Mouse (Mus musculus) ES-Bruce4 (cell line): ENCODE measurements around the gene Hs3st5.

Source experiments
- CTCF ChIP-seq: IDR thresholded peaks from one replicate; pipeline ENCODE4 v1.8.1; 2011; ENCODE audit warnings: low read depth, low read length
- EP300 ChIP-seq: IDR thresholded peaks from 2 replicates; pipeline ENCODE4 v1.6.1; 2011; ENCODE audit warnings: low read depth, low read length; ENCODE audit not compliant: insufficient read depth
- POLR2A ChIP-seq: IDR thresholded peaks from one replicate; pipeline ENCODE4 v1.8.1; 2011; ENCODE audit warnings: low read length; ENCODE audit not compliant: insufficient read depth

DNA sequence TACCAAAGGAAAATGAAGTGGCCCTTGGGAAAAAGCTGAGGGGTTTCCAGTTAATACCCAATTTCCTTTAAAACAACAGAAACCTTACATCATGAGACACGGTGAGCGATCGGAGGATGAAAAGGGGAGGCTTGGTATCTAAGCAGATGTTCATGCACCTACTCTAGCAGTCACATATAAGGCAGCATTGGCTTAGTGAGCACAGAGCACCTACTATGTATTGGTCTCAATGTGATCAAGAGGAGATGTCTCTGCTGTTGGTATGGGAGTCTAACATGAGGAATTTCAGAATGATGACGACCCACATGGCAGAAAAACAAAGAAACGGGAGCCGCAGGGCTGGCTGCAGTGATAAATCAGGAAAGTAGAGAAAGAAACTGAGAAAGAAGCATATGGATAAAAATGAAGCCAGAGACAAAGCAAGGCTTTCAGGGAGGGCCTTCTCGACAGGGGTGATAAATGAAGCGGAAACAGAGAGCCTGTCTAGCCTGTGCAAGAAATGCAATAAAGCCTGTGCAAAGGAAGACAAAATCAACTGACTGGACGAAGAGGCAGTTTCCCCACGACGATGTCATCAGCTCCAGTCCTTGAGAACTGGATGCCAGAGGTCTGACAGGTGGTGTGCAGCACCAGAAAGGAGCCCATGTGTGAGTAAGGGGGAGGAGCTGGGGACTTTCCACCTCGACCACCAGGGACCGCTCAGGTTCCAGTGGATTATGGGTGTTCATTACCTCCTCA is 222.9 kb downstream of the Hs3st5 start:
- TF ChIP-seq CTCF (no peak), EP300 (no peak), POLR2A (no peak)
